Mouse (Mus musculus): ENCODE measurements around the gene Arid5a.

Gene Arid5a

GRCm38 (mm10) chr1:36323746-36324448, 16.4 kb downstream of the Arid5a start:
- no peak for DNase-seq (ENCODE audit: extremely low spot score, low spot score)

- DNase-seq (ENCODE audit: extremely low spot score, low spot score), result no peak
Measured at GRCm38 (mm10) chr1:36325900-36326321, 18.4 kb downstream of the Arid5a start.

- DNase-seq (ENCODE audit: extremely low spot score, low spot score), result no peak
Measured at GRCm38 (mm10) chr1:36326815-36327214, 19.3 kb downstream of the Arid5a start.

- DNase-seq (ENCODE audit: extremely low spot score, low spot score), result no peak
Measured at GRCm38 (mm10) chr1:36331743-36332142, 24.2 kb downstream of the Arid5a start.

- DNase-seq (ENCODE audit: extremely low spot score, low spot score), result no peak
Measured at GRCm38 (mm10) chr1:36332955-36333887, 25.7 kb downstream of the Arid5a start.

- DNase-seq (ENCODE audit: extremely low spot score, low spot score), result no peak
Measured at GRCm38 (mm10) chr1:36342547-36342946, 35.0 kb downstream of the Arid5a start.

- no peak for DNase-seq (ENCODE audit: extremely low spot score, low spot score)
Measured at GRCm38 (mm10) chr1:36352351-36352750, 44.8 kb downstream of the Arid5a start.

- no peak for DNase-seq (ENCODE audit: extremely low spot score, low spot score)
Measured at GRCm38 (mm10) chr1:36356955-36357695, 49.6 kb downstream of the Arid5a start.

GRCm38 (mm10) chr1:36367698-36368097, 60.2 kb downstream of the Arid5a start:
- DNase-seq (ENCODE audit: extremely low spot score, low spot score), result no peak

- DNase-seq (ENCODE audit: extremely low spot score, low spot score), result no peak
Measured at GRCm38 (mm10) chr1:36368112-36368968, 60.8 kb downstream of the Arid5a start.

- peak; percentile 96 for DNase-seq (ENCODE audit: extremely low spot score, low spot score)
Measured at GRCm38 (mm10) chr1:36368969-36369645, 61.6 kb downstream of the Arid5a start, which contains the start of gene Kansl3. Kansl3 (minus strand) TSS chr1:36369181.

- DNase-seq (ENCODE audit: extremely low spot score, low spot score), result no peak
Measured at GRCm38 (mm10) chr1:36370918-36371317, 63.4 kb downstream of the Arid5a start.

- DNase-seq (ENCODE audit: extremely low spot score, low spot score), result no peak
Measured at GRCm38 (mm10) chr1:36371934-36372845, 64.7 kb downstream of the Arid5a start, which contains the start of gene Fer1l5. Fer1l5 (plus strand) TSS chr1:36372291.
